Comparison of ENCODE assay signal across 8 mouse cellular contexts in genomic region chr3:96327131-96327530, GRCm38 (mm10). TPM values are rescaled to one million over a fixed set of nuclear protein-coding genes. Genes with fewer than 3 reads are reported as not detected.
DNase-seq lines count a peak whose midpoint lies in the region; ATAC-seq and TF ChIP-seq lines count a peak whose summit lies in the region.

No protein-coding gene starts in this region.

- peak; percentile 48 for TF ChIP-seq CTCF in ES-Bruce4 (IDR thresholded peaks at IDR 0.05; ENCODE audit: low read depth, low read length)
- TF ChIP-seq CTCF in small intestine, adult 2 months (IDR thresholded peaks at IDR 0.05; ENCODE audit: extremely low read depth, insufficient read length, insufficient replicate concordance, low read depth, low read length), result peak; percentile 16; the same call in 1 of the 2 replicates

- H3K27ac ChIP-seq in hindbrain, embryonic 11.5 days (ENCODE audit: low read depth, low read length), result no peak overlapping the region
- no peak overlapping the region for H3K27ac ChIP-seq in hindbrain, embryonic 13.5 days
- H3K27ac ChIP-seq in ES-Bruce4 (ENCODE audit: insufficient read depth, low read length), result no peak overlapping the region
- no peak overlapping the region for H3K27ac ChIP-seq in embryonic facial prominence, embryonic 10.5 days (replicated peaks)
- H3K27ac ChIP-seq in limb, embryonic 11.5 days (replicated peaks; ENCODE audit: low read depth, low read length), result no peak overlapping the region
- H3K27ac ChIP-seq in small intestine, adult 2 months (ENCODE audit: insufficient read depth, low read depth, low read length), result no peak overlapping the region

- no peaks in the 10 kb centered on the region for H3K9me3 ChIP-seq in hindbrain, embryonic 11.5 days (ENCODE audit: control insufficient read depth, low read length)
- H3K9me3 ChIP-seq in hindbrain, embryonic 13.5 days, result no peaks in the 10 kb centered on the region
- no peaks in the 10 kb centered on the region for H3K9me3 ChIP-seq in ES-Bruce4 (replicated peaks; ENCODE audit: control insufficient read depth, insufficient read depth, low read length, poor library complexity, severe bottlenecking)
- no peaks in the 10 kb centered on the region for H3K9me3 ChIP-seq in embryonic facial prominence, embryonic 10.5 days
- H3K9me3 ChIP-seq in limb, embryonic 11.5 days (ENCODE audit: control insufficient read depth, low read length), result no peaks in the 10 kb centered on the region

- peaks cover 42% of the 10 kb centered on the region for H3K27me3 ChIP-seq in hindbrain, embryonic 11.5 days (ENCODE audit: control insufficient read depth, insufficient read depth, low read length)
- H3K27me3 ChIP-seq in hindbrain, embryonic 13.5 days, result peaks cover 92% of the 10 kb centered on the region
- H3K27me3 ChIP-seq in ES-Bruce4 (ENCODE audit: control insufficient read depth, insufficient read depth, low read length, poor library complexity, severe bottlenecking), result no peaks in the 10 kb centered on the region
- peaks cover 58% of the 10 kb centered on the region for H3K27me3 ChIP-seq in embryonic facial prominence, embryonic 10.5 days (replicated peaks; ENCODE audit: low read depth, poor library complexity, severe bottlenecking)
- H3K27me3 ChIP-seq in limb, embryonic 11.5 days (ENCODE audit: control insufficient read depth, insufficient read depth, low read length), result peaks cover 14% of the 10 kb centered on the region
- peaks cover 62% of the 10 kb centered on the region for H3K27me3 ChIP-seq in small intestine, adult 2 months (ENCODE audit: control insufficient read depth, insufficient read depth, low read length)

- no peaks in the 10 kb centered on the region for H3K36me3 ChIP-seq in hindbrain, embryonic 11.5 days (ENCODE audit: control insufficient read depth, insufficient read depth, low read length)
- no peaks in the 10 kb centered on the region for H3K36me3 ChIP-seq in hindbrain, embryonic 13.5 days
- no peaks in the 10 kb centered on the region for H3K36me3 ChIP-seq in ES-Bruce4 (ENCODE audit: control insufficient read depth, insufficient read depth, low read length, poor library complexity, severe bottlenecking)
- no peaks in the 10 kb centered on the region for H3K36me3 ChIP-seq in embryonic facial prominence, embryonic 10.5 days (replicated peaks)
- H3K36me3 ChIP-seq in limb, embryonic 11.5 days (ENCODE audit: control insufficient read depth, insufficient read depth, low read length), result no peaks in the 10 kb centered on the region
- no peaks in the 10 kb centered on the region for H3K36me3 ChIP-seq in small intestine, adult 2 months (ENCODE audit: control insufficient read depth, insufficient read depth, low read length)

- no peak for TF ChIP-seq EP300 in ES-Bruce4 (IDR thresholded peaks at IDR 0.05; ENCODE audit: insufficient read depth, low read depth, low read length)

- no peak for TF ChIP-seq POLR2A in ES-Bruce4 (IDR thresholded peaks at IDR 0.05; ENCODE audit: insufficient read depth, low read length)
- no peak for TF ChIP-seq POLR2A in small intestine, adult 2 months (IDR thresholded peaks at IDR 0.05; ENCODE audit: low read depth, low read length)

- H3K9ac ChIP-seq in hindbrain, embryonic 11.5 days (ENCODE audit: low read depth, low read length), result no peak overlapping the region
- H3K9ac ChIP-seq in hindbrain, embryonic 13.5 days, result no peak overlapping the region
- peak overlapping the region; percentile 97 for H3K9ac ChIP-seq in ES-Bruce4 (ENCODE audit: low read depth, poor library complexity, severe bottlenecking)
- H3K9ac ChIP-seq in limb, embryonic 11.5 days (ENCODE audit: low read length), result no peak overlapping the region

- ATAC-seq in hindbrain, embryonic 11.5 days (ENCODE audit: low FRiP score), result no peak
- no peak for ATAC-seq in hindbrain, embryonic 13.5 days (ENCODE audit: low FRiP score)
- no peak for ATAC-seq in limb, embryonic 11.5 days (ENCODE audit: insufficient number of reproducible peaks, low FRiP score, low TSS enrichment, low read depth)

- H3K4me3 ChIP-seq in hindbrain, embryonic 11.5 days (ENCODE audit: low read depth, low read length), result no peak overlapping the region
- no peak overlapping the region for H3K4me3 ChIP-seq in hindbrain, embryonic 13.5 days
- H3K4me3 ChIP-seq in ES-Bruce4 (ENCODE audit: low read depth, low read length), result peak overlapping the region; percentile 17; the same call in 1 of the 2 replicates
- H3K4me3 ChIP-seq in embryonic facial prominence, embryonic 10.5 days, result peak overlapping the region; percentile 61
- H3K4me3 ChIP-seq in limb, embryonic 11.5 days (ENCODE audit: low read depth, low read length), result no peak overlapping the region
- H3K4me3 ChIP-seq in small intestine, adult 2 months (ENCODE audit: low read depth, low read length), result no peak overlapping the region

- peak; percentile 50 for DNase-seq in hindbrain, embryonic 11.5 days (ENCODE audit: low spot score)
- peak; percentile 45 for DNase-seq in embryonic facial prominence, embryonic 10.5 days (ENCODE audit: low spot score)
- peak; percentile 59 for DNase-seq in limb, embryonic 11.5 days (ENCODE audit: low spot score)
- no peak for DNase-seq in layer of hippocampus, adult 11-12 months (ENCODE audit: low spot score)
- no peak for DNase-seq in urinary bladder, adult 18-20 months (ENCODE audit: low spot score in 2 of 2)

- H3K4me1 ChIP-seq in hindbrain, embryonic 11.5 days (replicated peaks; ENCODE audit: control insufficient read depth, insufficient read depth, low read length), result no peaks in the 10 kb centered on the region
- peaks cover 3% of the 10 kb centered on the region for H3K4me1 ChIP-seq in hindbrain, embryonic 13.5 days (replicated peaks)
- no peaks in the 10 kb centered on the region for H3K4me1 ChIP-seq in ES-Bruce4 (ENCODE audit: control insufficient read depth, insufficient read depth, low read length)
- H3K4me1 ChIP-seq in embryonic facial prominence, embryonic 10.5 days, result peaks cover 9% of the 10 kb centered on the region
- no peaks in the 10 kb centered on the region for H3K4me1 ChIP-seq in limb, embryonic 11.5 days (ENCODE audit: control insufficient read depth, insufficient read depth, low read length)
- peaks cover 2% of the 10 kb centered on the region; the same call in 1 of the 2 replicates for H3K4me1 ChIP-seq in small intestine, adult 2 months (ENCODE audit: control insufficient read depth, insufficient read depth, insufficient read length, low read length)

- under 1% methylated on average over 6 of the region's 6 CpGs for WGBS in hindbrain, embryonic 11.5 days
- WGBS in hindbrain, embryonic 13.5 days, result under 1% methylated on average over 6 of the region's 6 CpGs
- 2% methylated on average over 6 of the region's 6 CpGs for WGBS in embryonic facial prominence, embryonic 10.5 days
- 3% methylated on average over 6 of the region's 6 CpGs for WGBS in limb, embryonic 11.5 days
- 5% methylated on average over 6 of the region's 6 CpGs for WGBS in small intestine, adult 2 months

- H3K4me2 ChIP-seq in hindbrain, embryonic 11.5 days (replicated peaks; ENCODE audit: low read depth, low read length), result no peak overlapping the region
- H3K4me2 ChIP-seq in hindbrain, embryonic 13.5 days, result no peak overlapping the region
- peak overlapping the region; percentile 54; the same call in 1 of the 2 replicates for H3K4me2 ChIP-seq in limb, embryonic 11.5 days (ENCODE audit: low read depth, severe bottlenecking)

RNA-seq across cellular contexts. Expression of gene Fcgr1, which starts 33.4 kb away (rescaled TPM):
- polyA plus RNA-seq in hindbrain, embryonic 11.5 days (2014; fragmentation: Nextera tagmentation; extraction: Ambion mirVana), result 1.3 and 1.9 TPM in 2 replicates
- 1.5 and 1.7 TPM in 2 replicates for polyA plus RNA-seq in hindbrain, embryonic 13.5 days (2015; fragmentation: Nextera tagmentation; extraction: Ambion mirVana)
- polyA plus RNA-seq in ES-Bruce4 (2011; ENCODE audit: insufficient read depth, insufficient read length, low read depth, missing spikeins), result not detected in 2 replicates
- 1.0 and 1.3 TPM in 2 replicates for polyA plus RNA-seq in embryonic facial prominence, embryonic 10.5 days (2016; fragmentation: Nextera tagmentation; extraction: Ambion mirVana)
- 0.67 and 0.88 TPM in 2 replicates for polyA plus RNA-seq in limb, embryonic 11.5 days (2014; fragmentation: Nextera tagmentation; extraction: Ambion mirVana)
- 1.8 and 2.4 TPM in 2 replicates for polyA plus RNA-seq in small intestine, adult 2 months (2012; rRNA removed)

RNA-seq across cellular contexts. Expression of gene Hist2h2bb, which starts 57.6 kb away (rescaled TPM):
- polyA plus RNA-seq in hindbrain, embryonic 11.5 days (2014; fragmentation: Nextera tagmentation; extraction: Ambion mirVana), result 15.2 and 16.9 TPM in 2 replicates
- polyA plus RNA-seq in hindbrain, embryonic 13.5 days (2015; fragmentation: Nextera tagmentation; extraction: Ambion mirVana), result 2.7 and 3.4 TPM in 2 replicates
- 33.9 and 35.8 TPM in 2 replicates for polyA plus RNA-seq in ES-Bruce4 (2011; ENCODE audit: insufficient read depth, insufficient read length, low read depth, missing spikeins)
- polyA plus RNA-seq in embryonic facial prominence, embryonic 10.5 days (2016; fragmentation: Nextera tagmentation; extraction: Ambion mirVana), result 5.8 and 11.3 TPM in 2 replicates
- polyA plus RNA-seq in limb, embryonic 11.5 days (2014; fragmentation: Nextera tagmentation; extraction: Ambion mirVana), result 22.3 and 24.0 TPM in 2 replicates
- polyA plus RNA-seq in small intestine, adult 2 months (2012; rRNA removed), result 8.4 and 8.7 TPM in 2 replicates

RNA-seq across cellular contexts. Expression of gene Hist2h3b, which starts 58.7 kb away (rescaled TPM):
- 61.9 and 71.6 TPM in 2 replicates for polyA plus RNA-seq in hindbrain, embryonic 11.5 days (2014; fragmentation: Nextera tagmentation; extraction: Ambion mirVana)
- 19.6 and 22.4 TPM in 2 replicates for polyA plus RNA-seq in hindbrain, embryonic 13.5 days (2015; fragmentation: Nextera tagmentation; extraction: Ambion mirVana)
- polyA plus RNA-seq in ES-Bruce4 (2011; ENCODE audit: insufficient read depth, insufficient read length, low read depth, missing spikeins), result 7.7 and 11.1 TPM in 2 replicates
- polyA plus RNA-seq in embryonic facial prominence, embryonic 10.5 days (2016; fragmentation: Nextera tagmentation; extraction: Ambion mirVana), result 44.4 and 48.2 TPM in 2 replicates
- polyA plus RNA-seq in limb, embryonic 11.5 days (2014; fragmentation: Nextera tagmentation; extraction: Ambion mirVana), result 73.6 and 75.8 TPM in 2 replicates
- polyA plus RNA-seq in small intestine, adult 2 months (2012; rRNA removed), result 77.4 and 102 TPM in 2 replicates

Comparison
In these comparisons a context has a peak if more than half of its experiments do, and no peak if none do; other contexts are left out.
1. DNase-seq: peak in hindbrain, embryonic 11.5 days (single experiment), embryonic facial prominence, embryonic 10.5 days (single experiment) and limb, embryonic 11.5 days (single experiment); none in layer of hippocampus, adult 11-12 months (single experiment) and urinary bladder, adult 18-20 months (0 of 2).
2. H3K4me3 ChIP-seq: peak in ES-Bruce4 (single experiment) and embryonic facial prominence, embryonic 10.5 days (single experiment); none in hindbrain, embryonic 11.5 days (single experiment), hindbrain, embryonic 13.5 days (single experiment), limb, embryonic 11.5 days (single experiment) and small intestine, adult 2 months (single experiment).